Mouse (Mus musculus) gastrocnemius, postnatal 14 days (tissue): ENCODE measurements around the gene Olfr648. TPM values are rescaled to one million over a fixed set of nuclear protein-coding genes. Genes with fewer than 3 reads are reported as not detected.
A peak's percentile ranks its signal among the peaks of the same experiment; 100 is the strongest.

ENCODE experiments used
- DNase-seq: peaks from one replicate; pipeline ENCODE4 v3.0.0; 2021; ENCODE audit warnings: mixed read lengths
- intact Hi-C: fragments of 180-260 bp; cut with DNase I; formaldehyde crosslinking; loops from one replicate; pipeline ENCODE4 v1.15.1; 2025; ENCODE audit warnings: low total_unique reads
- long read RNA-seq, 2 experiments: library from polyadenylated mRNA; stranded (forward); transcript quantifications; one replicate each; pipeline ENCODE4 v2.0.0; 2021
- total RNA-seq, 2 experiments: library from RNA; stranded (reverse); gene quantifications; 2 replicates each; pipeline ENCODE4 v1.2.3; 2021

The Olfr648 gene
- not detected for total RNA-seq
- long read RNA-seq, experiment 1, result 0 reads
- long read RNA-seq, experiment 2, result 0 reads

DNA sequence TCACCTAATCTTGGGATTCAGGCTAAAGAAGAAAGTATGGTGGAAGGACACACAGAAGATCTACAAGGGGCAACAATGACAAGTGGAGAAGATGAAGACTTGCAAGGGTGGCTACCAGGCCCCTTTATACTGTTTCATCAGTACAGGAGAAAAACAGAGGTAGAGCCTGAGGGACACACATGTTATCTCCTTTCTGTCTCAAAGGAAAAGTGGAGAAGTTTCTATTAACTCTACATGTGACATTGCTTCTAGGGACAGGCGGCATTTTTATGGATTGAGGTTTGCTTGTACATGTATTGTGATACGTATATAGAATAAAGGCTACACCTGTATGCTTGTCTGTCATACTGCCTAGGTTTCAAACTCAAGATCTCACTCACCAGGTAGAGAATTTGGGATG is at the start of gene Olfr648:
Gene Olfr648, minus strand, starts transcription at position 101 of the 400 bp plus-strand sequence.
- DNase-seq, result no peak
- intact Hi-C loops, result no loop called here

DNA sequence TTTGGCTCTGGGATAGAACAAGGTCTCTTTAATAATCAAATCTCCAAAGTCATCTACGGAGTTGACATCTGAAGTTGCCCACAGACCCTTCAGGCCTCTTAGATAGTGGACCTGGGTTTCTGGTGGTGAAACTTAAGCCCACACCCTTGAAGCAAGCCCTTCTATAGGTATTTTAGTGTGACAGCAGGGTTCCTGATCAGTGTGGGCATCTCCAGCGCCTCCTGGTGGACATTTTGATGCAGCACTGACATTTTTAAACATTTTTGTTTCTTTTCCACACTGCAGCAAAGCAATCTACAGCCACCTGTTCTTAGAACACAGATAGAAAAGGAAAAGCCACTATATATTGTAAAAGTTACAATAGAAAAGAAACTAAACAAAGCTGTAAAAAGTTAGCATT is 48.0 kb upstream of the Olfr648 start:
- DNase-seq, result no peak
- intact Hi-C loops, result no loop called here

DNA sequence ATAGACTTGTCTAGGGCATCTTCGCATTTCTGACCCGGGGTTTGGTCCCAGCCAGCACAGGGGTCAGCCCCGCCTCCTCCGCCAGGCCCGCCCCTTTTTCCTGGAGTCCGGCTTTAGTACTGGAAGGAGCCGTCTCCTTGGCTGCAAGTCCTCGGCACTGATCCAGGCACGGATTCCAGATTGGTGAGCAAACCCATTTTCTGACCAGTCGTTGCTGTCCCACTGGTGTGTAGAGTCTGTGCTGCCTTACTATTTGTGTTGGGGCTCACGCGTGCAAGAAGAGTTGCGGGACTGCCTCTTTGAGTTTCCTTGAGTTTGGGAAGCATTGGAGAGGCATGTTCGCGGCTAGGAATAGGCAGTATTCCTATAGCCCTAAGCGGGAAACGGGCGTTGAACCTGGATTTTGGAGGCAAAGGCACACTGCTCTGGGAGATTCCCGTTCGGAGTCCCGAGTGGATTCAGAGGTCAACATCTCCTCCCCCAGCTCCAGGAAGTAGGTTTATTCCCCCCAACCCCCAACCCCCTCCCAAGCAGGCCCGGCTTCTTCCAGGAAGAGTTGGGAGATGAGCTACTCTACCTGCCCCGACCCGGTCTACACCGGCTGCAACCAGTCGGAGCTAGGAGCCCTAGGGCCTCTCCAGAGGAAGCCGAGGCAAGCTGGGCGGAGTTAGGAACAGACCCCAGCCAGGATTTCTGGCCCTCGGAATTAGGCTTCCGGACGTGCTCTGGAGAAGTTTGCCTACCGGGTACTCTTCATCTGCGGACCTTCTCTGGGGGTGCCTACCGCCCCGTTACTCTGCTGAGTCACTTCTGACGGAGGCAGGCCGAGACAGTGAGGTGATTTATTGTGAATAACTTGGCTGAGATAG is 35.7 kb upstream of the Olfr648 start, which contains the start of gene Trim6:
Gene Trim6, plus strand, starts transcription at position 93 of the 869 bp plus-strand sequence.
- peak; percentile 77 for DNase-seq
- intact Hi-C loops, result loop anchor here (10.0 kb wide), 1 partner anchor 664 kb away; the partner anchor contains the start of gene Olfr615

DNA sequence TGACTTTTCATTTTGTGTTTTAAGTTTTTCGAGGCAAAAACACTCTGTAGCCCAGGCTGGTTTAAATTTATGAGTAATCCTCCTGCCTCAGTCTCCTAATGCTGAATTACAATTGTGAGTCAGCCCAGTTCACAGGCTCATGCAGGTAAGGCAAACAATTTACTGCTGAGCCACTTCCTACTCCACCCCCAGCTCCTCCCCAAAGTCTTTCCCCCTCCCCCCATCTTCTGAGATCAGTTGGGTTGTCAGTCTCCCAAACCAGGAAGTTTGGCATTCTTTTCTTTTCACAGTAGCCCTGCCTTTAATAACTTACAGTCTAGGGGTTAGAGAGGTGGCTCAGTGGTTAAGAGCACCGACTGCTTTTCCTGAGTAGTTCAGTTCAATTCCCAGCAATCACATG is 34.7 kb upstream of the Olfr648 start:
- DNase-seq, result no peak
- intact Hi-C loops, result loop anchor here (10.0 kb wide), 1 partner anchor 663 kb away; the partner anchor contains the start of gene Olfr615

DNA sequence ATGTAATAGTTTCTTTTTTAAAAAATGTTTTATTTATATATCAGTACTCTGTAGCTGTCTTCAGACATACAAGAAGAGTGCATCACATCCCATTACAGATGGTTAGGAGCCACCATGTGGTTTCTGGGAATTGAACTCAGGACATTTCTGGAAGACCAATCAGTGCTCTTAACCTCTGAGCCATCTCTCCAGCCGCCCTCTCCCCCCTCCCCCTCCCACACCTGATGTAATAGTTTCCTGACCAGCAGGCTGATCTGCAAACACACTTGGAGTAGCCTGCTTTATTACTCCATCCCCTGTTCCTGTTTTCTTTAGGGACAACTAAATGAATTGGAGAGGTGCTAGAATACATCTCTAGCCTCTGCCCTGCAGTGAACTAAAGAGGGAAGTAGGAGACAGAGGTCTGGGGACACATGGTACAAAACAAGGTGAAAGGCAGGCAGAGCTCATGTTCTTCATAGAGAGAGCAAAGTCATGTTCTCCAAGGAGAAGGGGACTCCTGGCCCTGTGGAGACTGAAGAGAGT is 32.9 kb upstream of the Olfr648 start:
- intact Hi-C loops, result loop anchor here (10.0 kb wide), 1 partner anchor 661 kb away; the partner anchor contains the start of gene Olfr615
- no peak for DNase-seq

DNA sequence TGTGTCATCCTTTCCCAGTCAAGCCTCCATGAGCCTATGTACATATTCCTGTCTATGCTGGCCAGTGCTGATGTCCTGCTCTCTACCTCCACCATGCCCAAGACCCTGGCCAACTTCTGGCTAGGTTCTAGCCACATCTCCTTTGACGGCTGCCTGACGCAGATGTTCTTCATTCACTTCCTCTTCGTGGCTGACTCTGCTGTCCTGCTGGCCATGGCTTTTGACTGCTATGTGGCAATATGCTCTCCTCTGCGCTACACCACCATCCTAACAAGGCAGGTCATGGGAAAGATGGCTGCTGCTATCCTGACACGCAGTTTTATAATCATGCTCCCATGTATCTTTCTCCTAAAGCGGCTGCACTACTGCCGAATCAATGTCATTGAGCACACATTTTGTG is 23.0 kb upstream of the Olfr648 start:
- intact Hi-C loops, result no loop called here
- DNase-seq, result no peak

DNA sequence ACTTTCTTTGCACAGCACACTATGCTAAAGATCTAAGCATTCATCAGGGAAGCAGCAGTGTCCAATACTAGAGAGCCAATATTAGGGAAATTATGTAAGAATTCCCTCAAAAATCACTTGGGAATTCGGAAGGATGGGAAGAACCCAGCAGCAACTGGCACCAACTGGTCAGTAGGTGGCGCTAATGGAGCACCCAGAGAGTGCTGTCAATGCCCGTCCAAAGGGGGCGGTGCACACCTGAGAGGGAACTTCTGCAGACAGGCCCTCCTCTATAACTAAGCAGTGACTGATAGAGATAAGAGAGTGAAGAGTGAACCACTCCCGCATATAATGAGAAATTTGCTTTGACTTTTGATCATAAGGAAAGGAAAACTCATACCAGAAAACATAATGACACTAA is 16.6 kb upstream of the Olfr648 start:
- intact Hi-C loops, result no loop called here
- DNase-seq, result peak; percentile 54

DNA sequence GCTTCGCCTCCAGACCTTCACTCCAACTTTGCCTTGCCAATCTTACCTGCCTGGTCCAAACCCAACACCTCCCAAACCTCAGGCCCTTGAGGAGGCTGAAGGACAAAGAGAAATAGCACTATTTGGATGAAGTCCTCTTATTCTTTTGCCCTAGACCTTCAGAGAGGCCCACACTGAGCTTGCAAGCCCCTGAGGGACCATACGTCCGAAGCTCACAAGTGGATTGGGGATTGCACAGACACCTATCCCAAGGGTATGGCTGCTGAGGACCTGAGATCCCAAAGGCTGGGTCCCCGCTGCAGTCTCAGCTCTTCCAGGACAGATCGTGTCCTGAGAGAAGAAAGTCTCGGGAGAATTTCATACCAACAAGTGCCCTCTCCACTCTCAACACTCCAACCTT is 12.7 kb upstream of the Olfr648 start, which contains the start of gene Olfr649:
Gene Olfr649, minus strand, starts transcription at position 101 of the 400 bp plus-strand sequence.
- intact Hi-C loops, result no loop called here
- DNase-seq, result no peak

DNA sequence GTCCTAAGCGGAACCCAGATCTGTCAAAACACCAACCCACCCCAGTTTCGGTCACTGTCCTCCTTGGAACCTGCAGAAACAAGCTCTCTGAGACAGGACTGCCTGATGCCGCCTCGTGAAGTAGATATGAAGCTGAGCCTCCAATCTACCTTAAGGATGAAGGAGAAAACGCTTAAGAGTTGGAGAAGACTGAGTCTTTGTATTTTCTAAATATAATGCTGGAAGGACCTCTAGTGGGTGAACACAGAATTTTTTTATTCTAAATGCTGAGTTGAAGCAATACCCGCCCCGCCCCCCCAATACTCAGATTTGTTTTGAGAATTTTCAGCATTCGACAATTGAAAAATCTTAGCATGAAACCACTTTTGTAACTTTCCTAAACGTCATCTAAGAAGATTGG is 8.1 kb upstream of the Olfr648 start:
- intact Hi-C loops, result no loop called here
- no peak for DNase-seq

DNA sequence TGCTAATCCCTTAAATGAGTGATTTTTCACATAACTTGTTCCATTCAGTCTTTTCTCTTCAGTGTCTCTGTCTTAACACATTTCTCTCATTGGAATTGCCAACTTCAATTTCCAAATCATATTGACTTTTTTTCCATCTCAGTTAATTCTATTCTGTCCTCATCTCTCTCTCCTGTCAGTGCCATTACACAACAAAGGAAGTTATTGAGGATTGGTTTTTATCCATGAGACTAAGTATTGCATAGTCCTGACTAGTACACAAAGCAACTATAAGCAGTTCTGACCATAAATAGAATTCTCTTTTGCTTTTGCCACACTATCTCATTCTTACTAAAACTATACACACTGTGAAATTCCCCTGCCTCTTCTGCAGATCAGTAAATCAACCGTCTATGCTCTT is 4.1 kb downstream of the Olfr648 start:
- intact Hi-C loops, result no loop called here
- no peak for DNase-seq

DNA sequence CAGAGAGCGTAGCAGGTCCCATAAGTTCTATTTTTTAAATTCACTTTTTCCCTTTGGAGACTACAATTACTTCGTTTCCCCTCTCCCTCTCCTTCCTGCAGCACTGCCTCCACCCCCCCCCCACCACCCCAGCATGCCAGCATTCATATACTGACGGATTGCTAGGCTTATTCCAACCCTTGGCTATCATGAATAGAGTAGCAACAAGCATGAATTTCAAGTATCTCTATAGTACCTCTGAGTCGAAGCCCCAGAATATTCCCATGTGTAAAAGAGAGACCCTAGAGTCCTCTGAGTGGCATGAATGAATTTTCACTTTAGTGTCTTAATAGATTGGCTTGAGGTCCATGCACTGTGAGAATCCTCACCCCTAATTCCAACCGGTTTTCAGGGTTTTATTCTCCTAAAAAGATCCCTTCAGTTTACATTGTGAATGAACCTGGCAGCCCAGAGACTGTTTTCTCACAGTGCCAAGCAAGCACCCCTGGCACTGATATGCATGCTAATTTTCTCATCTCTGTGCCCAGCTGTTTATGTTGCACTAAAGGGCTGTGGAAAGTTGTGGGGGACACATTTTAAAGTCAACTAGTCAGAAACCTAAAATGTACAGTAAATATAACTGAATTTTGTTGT is 4.7 kb downstream of the Olfr648 start:
- DNase-seq, result no peak
- intact Hi-C loops, result no loop called here

DNA sequence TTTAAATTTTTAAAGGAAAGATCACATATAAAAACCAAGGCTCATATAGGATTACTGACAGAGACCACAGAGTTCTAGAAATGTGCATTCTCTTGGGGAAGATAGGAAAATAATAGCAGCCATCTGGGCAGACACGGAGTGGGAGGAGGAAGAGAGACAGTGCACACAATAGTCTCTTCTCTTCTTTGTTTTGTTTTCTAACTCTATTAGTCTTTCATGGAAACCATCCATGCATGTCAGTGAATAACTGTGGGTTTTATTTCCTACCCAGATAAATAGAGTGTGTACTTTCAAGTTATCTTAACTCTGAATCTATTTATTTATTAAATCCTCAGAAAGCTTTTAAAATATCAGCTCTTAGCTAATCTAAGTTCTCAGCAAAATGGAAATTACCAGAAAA is 8.1 kb downstream of the Olfr648 start:
- DNase-seq, result no peak
- intact Hi-C loops, result no loop called here

DNA sequence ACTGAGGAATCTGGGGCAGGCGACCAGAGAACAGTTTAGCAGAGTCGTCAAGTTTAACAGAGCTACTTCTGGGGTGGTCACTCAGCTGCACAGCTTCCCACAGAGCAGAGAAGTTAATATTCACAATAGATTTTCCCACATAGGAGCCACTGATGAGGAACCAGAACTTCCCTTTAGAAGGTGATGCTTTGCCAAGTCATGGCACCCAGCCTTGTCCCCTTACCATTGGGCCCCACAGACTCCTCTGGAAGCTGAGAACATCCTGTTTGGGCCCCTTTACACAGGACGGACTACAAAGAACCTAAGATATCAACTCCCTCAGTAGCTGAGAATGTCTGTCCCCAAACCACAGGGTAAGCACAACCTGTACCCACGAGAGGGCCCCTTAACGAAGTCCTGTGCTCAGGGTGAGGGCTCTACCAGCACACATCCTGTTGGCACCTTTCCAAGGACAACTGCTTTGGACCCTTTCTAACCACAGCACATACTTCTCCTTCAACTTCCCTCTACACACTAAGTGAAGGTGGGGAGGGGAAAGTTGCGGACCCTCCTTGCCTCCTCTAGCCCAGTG is 13.5 kb downstream of the Olfr648 start:
- intact Hi-C loops, result no loop called here
- DNase-seq, result no peak

DNA sequence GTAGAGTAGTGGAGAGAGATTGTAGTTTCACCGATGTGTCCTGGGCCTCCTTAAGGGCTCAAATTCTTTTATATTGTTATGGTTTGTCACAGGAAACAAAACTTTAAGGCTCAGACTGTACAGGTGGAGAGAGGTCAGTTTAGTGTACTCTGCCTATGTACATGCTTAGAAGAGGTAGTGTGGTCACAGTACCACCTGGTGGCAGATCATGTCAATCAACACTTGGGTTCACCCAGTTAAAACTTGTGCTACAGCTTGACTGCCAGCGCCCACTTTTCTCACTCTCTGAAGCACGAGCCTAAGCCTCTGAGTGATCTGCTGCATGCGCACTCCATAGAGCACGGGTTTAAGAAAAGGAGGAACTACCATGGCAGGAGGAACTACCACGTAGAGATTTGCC is 16.1 kb downstream of the Olfr648 start:
- intact Hi-C loops, result no loop called here
- DNase-seq, result no peak

DNA sequence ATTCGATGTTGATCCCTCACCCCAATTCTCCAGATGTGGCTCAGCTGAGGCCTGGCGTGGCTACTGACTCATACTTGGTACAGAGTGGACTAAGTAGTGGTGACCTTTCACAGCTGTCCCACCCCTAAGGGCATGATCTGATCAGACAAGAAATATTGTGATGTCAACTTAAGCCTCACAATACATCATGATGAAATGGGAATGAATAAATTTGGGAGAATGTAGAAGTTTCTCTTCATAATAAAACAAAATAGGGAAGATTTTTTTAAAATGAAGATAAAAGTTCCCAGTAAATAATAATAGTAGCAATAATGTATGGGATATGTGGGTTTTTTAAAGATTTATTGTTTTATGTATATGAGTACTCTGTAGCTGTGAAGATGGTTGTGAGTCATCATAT is 32.7 kb downstream of the Olfr648 start, which contains the start of gene Ubqlnl:
Gene Ubqlnl, minus strand, starts transcription at position 101 of the 400 bp plus-strand sequence.
- no peak for DNase-seq
- intact Hi-C loops, result no loop called here

DNA sequence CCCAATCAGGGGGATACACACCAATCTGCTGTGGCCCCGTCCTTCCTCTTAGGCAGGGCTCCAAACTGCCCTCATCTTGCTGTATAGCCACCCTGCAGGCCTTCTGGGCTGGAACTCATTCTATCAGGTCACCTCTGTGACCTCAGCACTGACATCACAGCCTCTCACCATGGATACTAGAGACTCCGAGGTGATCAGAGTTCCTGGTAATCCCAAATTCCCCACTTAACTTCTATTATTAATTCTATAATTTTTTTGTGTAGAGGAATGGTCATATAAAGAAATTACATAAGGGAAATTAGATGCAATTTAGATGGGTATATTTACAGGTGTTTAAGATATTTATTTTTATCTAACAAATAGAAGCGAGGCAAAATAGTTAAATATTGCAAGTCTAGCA is 40.0 kb downstream of the Olfr648 start, which contains the start of gene Ubqln3:
Gene Ubqln3, minus strand, starts transcription at position 101 of the 400 bp plus-strand sequence.
- intact Hi-C loops, result no loop called here
- DNase-seq, result no peak

DNA sequence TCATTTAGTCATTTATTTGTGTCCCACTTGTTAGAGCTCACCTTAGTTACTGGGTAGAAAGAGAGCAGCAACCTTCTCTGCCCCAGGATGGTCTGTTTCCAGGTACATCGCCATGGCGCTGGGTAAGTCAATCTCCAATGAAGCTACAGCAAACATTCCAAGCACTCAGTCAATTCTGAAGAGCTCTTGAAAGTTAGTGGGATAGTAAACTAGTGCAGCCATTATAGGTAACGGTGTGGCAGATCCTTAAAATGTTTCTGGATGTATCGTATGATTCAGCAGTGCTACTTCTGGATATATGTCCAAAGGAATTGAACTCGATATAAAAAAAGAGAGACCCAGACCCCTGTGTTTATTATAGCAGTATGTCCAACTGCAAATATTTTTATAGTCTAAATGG is 45.9 kb downstream of the Olfr648 start, which contains the start of gene Olfr643:
Gene Olfr643, minus strand, starts transcription at position 101 of the 400 bp plus-strand sequence.
- DNase-seq, result no peak
- intact Hi-C loops, result no loop called here

DNA sequence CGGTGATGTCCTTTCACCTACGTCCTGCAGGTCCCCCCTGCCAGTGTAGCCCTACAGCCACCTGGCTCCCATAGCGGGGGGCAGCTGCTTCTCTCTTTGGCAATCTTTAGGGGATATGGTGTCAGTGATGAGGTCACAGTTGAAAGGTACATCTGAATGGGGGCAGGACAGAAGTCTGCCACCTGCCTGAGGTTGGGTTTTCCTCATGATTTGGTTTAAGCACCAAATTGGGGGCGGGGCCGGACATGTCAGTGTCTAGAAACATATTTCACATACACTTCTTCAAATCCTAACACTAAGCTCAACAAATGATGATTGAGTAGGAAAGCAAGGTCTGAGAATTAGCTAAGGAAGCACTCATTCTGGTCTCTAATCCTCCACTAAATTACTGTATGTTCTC is 53.5 kb downstream of the Olfr648 start, which contains the start of gene Ubqln5:
Gene Ubqln5, minus strand, starts transcription at position 101 of the 400 bp plus-strand sequence.
- intact Hi-C loops, result no loop called here

More for the DNA sequence above, 53.5 kb downstream of the Olfr648 start, which contains the start of gene Ubqln5:
- no peak for DNase-seq
